ENCODE assay signal across 9 mouse cellular contexts in the genomic region with DNA sequence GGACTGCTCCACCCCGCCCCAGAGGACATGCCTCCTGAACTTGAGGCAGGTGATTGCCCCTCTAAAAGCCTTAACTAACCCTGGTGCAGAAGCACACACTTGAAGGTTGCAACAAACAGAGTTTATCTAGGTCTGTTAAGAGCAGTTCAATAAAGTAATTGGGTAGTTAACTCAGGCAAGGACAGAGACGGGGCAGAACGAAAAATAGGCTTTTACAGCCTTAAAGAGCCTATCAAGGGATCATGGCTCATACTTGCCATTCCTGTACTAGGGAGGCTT. TPM values are rescaled to one million over a fixed set of nuclear protein-coding genes. Genes with fewer than 3 reads are reported as not detected.
DNase-seq lines count a peak whose midpoint lies in the region; ATAC-seq and TF ChIP-seq lines count a peak whose summit lies in the region.
"Had no signal": no experiment of that assay in that cellular context is flagged by ENCODE, and none has a peak within 500 bp of the region (broad histone marks: within the 10 kb centered on the region; RNA-seq: fewer than 3 reads in every experiment).

No protein-coding gene starts in this region.

- no peak for TF ChIP-seq POLR2A in ES-Bruce4 (IDR thresholded peaks at IDR 0.05; ENCODE audit: insufficient read depth, low read length)

- H3K27ac ChIP-seq in forebrain, embryonic 15.5 days (replicated peaks), result peak overlapping the region; percentile 55; the same call in 1 of the 2 replicates
- no peak overlapping the region for H3K27ac ChIP-seq in forebrain, embryonic 11.5 days (ENCODE audit: low read depth, low read length)
- H3K27ac ChIP-seq in kidney, postnatal 0 days, result peak overlapping the region; percentile 79
- H3K27ac ChIP-seq in ES-Bruce4 (ENCODE audit: insufficient read depth, low read length), result peak overlapping the region; percentile 41; the same call in 1 of the 2 replicates
- peak overlapping the region; percentile 61 for H3K27ac ChIP-seq in liver, embryonic 11.5 days (ENCODE audit: low read depth, low read length)

- TF ChIP-seq CTCF in kidney, postnatal 0 days (IDR thresholded peaks at IDR 0.05; ENCODE audit: low read depth), result no peak
- no peak for TF ChIP-seq CTCF in ES-Bruce4 (IDR thresholded peaks at IDR 0.05; ENCODE audit: low read depth, low read length)

- H3K9me3 ChIP-seq in forebrain, embryonic 15.5 days, result no peaks in the 10 kb centered on the region
- H3K9me3 ChIP-seq in forebrain, embryonic 11.5 days (ENCODE audit: control insufficient read depth, low read length), result no peaks in the 10 kb centered on the region
- no peaks in the 10 kb centered on the region for H3K9me3 ChIP-seq in kidney, postnatal 0 days (replicated peaks; ENCODE audit: low read length)
- H3K9me3 ChIP-seq in ES-Bruce4 (replicated peaks; ENCODE audit: control insufficient read depth, insufficient read depth, low read length, poor library complexity, severe bottlenecking), result no peaks in the 10 kb centered on the region
- H3K9me3 ChIP-seq in liver, embryonic 11.5 days (ENCODE audit: control insufficient read depth, low read length), result no peaks in the 10 kb centered on the region

- H3K4me2 ChIP-seq in forebrain, embryonic 15.5 days (replicated peaks), result no peak overlapping the region
- no peak overlapping the region for H3K4me2 ChIP-seq in forebrain, embryonic 11.5 days (ENCODE audit: low read depth, low read length, severe bottlenecking)
- peak overlapping the region; percentile 61; the same call in 1 of the 2 replicates for H3K4me2 ChIP-seq in kidney, postnatal 0 days (ENCODE audit: low read length)
- H3K4me2 ChIP-seq in liver, embryonic 11.5 days, result peak overlapping the region; percentile 99

- TF ChIP-seq EP300 in ES-Bruce4 (IDR thresholded peaks at IDR 0.05; ENCODE audit: insufficient read depth, low read depth, low read length), result no peak

- no peak overlapping the region for H3K9ac ChIP-seq in forebrain, embryonic 15.5 days (replicated peaks)
- H3K9ac ChIP-seq in forebrain, embryonic 11.5 days (ENCODE audit: low read length), result no peak overlapping the region
- 0 out of 2 replicates have a peak overlapping the region, but pooled peaks have one; percentile 58 for H3K9ac ChIP-seq in kidney, postnatal 0 days (ENCODE audit: low read depth, low read length)
- H3K9ac ChIP-seq in ES-Bruce4 (ENCODE audit: low read depth, poor library complexity, severe bottlenecking), result peak overlapping the region; percentile 64
- peak overlapping the region; percentile 68; the same call in 1 of the 2 replicates for H3K9ac ChIP-seq in liver, embryonic 11.5 days (ENCODE audit: low read depth, low read length)

- H3K36me3 ChIP-seq in forebrain, embryonic 15.5 days, result peaks cover 12% of the 10 kb centered on the region
- peaks cover 3% of the 10 kb centered on the region; the same call in 1 of the 2 replicates for H3K36me3 ChIP-seq in forebrain, embryonic 11.5 days (ENCODE audit: control insufficient read depth, insufficient read depth, low read length)
- peaks cover 9% of the 10 kb centered on the region; the same call in 1 of the 2 replicates for H3K36me3 ChIP-seq in kidney, postnatal 0 days (ENCODE audit: insufficient read depth, low read length)
- H3K36me3 ChIP-seq in ES-Bruce4 (ENCODE audit: control insufficient read depth, insufficient read depth, low read length, poor library complexity, severe bottlenecking), result peaks cover 5% of the 10 kb centered on the region; the same call in 1 of the 2 replicates
- H3K36me3 ChIP-seq in liver, embryonic 11.5 days (ENCODE audit: control insufficient read depth, insufficient read depth, low read length), result peaks cover 12% of the 10 kb centered on the region

- DNase-seq in forebrain, embryonic 11.5 days (ENCODE audit: low spot score), result no peak
- no peak for DNase-seq in kidney, postnatal 0 days (ENCODE audit: low spot score)
- DNase-seq in kidney, postnatal 10 days, result no peak
- no peak for DNase-seq in liver, embryonic 11.5 days (ENCODE audit: low spot score)
- DNase-seq in urinary bladder, postnatal 4 days (ENCODE audit: low spot score in 2 of 2), result no peak
- DNase-seq in spleen, postnatal 14 days (ENCODE audit: low spot score in 2 of 2), result no peak
- DNase-seq: right cerebral cortex, postnatal 4 days had no signal

- H3K4me1 ChIP-seq in forebrain, embryonic 15.5 days, result peaks cover 37% of the 10 kb centered on the region
- peaks cover 22% of the 10 kb centered on the region for H3K4me1 ChIP-seq in forebrain, embryonic 11.5 days (replicated peaks; ENCODE audit: control insufficient read depth, insufficient read depth, low read length)
- H3K4me1 ChIP-seq in kidney, postnatal 0 days (replicated peaks; ENCODE audit: insufficient read depth, low read length), result peaks cover 26% of the 10 kb centered on the region
- H3K4me1 ChIP-seq in ES-Bruce4 (ENCODE audit: control insufficient read depth, insufficient read depth, low read length), result peaks cover 2% of the 10 kb centered on the region
- peaks cover 39% of the 10 kb centered on the region for H3K4me1 ChIP-seq in liver, embryonic 11.5 days (replicated peaks; ENCODE audit: control insufficient read depth, insufficient read depth, low read length)

- H3K27me3 ChIP-seq in forebrain, embryonic 15.5 days, result no peaks in the 10 kb centered on the region
- H3K27me3 ChIP-seq in forebrain, embryonic 11.5 days (ENCODE audit: control insufficient read depth, insufficient read depth, low read length), result no peaks in the 10 kb centered on the region
- H3K27me3 ChIP-seq in kidney, postnatal 0 days (ENCODE audit: insufficient read depth, low read length), result no peaks in the 10 kb centered on the region
- H3K27me3 ChIP-seq in ES-Bruce4 (ENCODE audit: control insufficient read depth, insufficient read depth, low read length, poor library complexity, severe bottlenecking), result no peaks in the 10 kb centered on the region
- H3K27me3 ChIP-seq in liver, embryonic 11.5 days (replicated peaks; ENCODE audit: control insufficient read depth, insufficient read depth, low read length), result no peaks in the 10 kb centered on the region

- no peak overlapping the region for H3K4me3 ChIP-seq in forebrain, embryonic 15.5 days
- H3K4me3 ChIP-seq in forebrain, embryonic 11.5 days (ENCODE audit: low read depth, low read length), result no peak overlapping the region
- H3K4me3 ChIP-seq in kidney, postnatal 0 days (replicated peaks; ENCODE audit: low read depth, low read length), result no peak overlapping the region
- no peak overlapping the region for H3K4me3 ChIP-seq in ES-Bruce4 (ENCODE audit: low read depth, low read length)
- H3K4me3 ChIP-seq in liver, embryonic 11.5 days (ENCODE audit: low read depth, low read length), result peak overlapping the region; percentile 61

- no peak for ATAC-seq in forebrain, embryonic 15.5 days (replicated peaks)
- ATAC-seq in forebrain, embryonic 11.5 days (replicated peaks; ENCODE audit: low FRiP score), result no peak
- ATAC-seq in kidney, postnatal 0 days (replicated peaks; ENCODE audit: low FRiP score, low read depth), result no peak
- ATAC-seq in liver, embryonic 11.5 days (replicated peaks; ENCODE audit: low FRiP score), result no peak

- 78% methylated on average over 3 of the region's 3 CpGs for WGBS in forebrain, embryonic 15.5 days
- 81% methylated on average over 3 of the region's 3 CpGs for WGBS in forebrain, embryonic 11.5 days
- WGBS in kidney, postnatal 0 days, result 42% methylated on average over 3 of the region's 3 CpGs
- 77% methylated on average over 3 of the region's 3 CpGs for WGBS in liver, embryonic 11.5 days

RNA-seq across cellular contexts. Expression of gene Irf2bp1, which starts 2.1 kb away (rescaled TPM):
- 35.4 and 36.7 TPM in 2 replicates for polyA plus RNA-seq in forebrain, embryonic 15.5 days (2015; fragmentation: Nextera tagmentation; extraction: Ambion mirVana)
- 31.6 and 39.4 TPM in 2 replicates for polyA plus RNA-seq in forebrain, embryonic 11.5 days (2014; fragmentation: Nextera tagmentation; extraction: Ambion mirVana)
- polyA plus RNA-seq in kidney, postnatal 0 days (2015; fragmentation: Nextera tagmentation; extraction: Ambion mirVana), result 15.2 and 17.3 TPM in 2 replicates
- 16.2 and 20.9 TPM in 2 replicates for polyA plus RNA-seq in ES-Bruce4 (2011; ENCODE audit: insufficient read depth, insufficient read length, low read depth, missing spikeins)
- 23.3 and 24.9 TPM in 2 replicates for polyA plus RNA-seq in liver, embryonic 11.5 days (2014; fragmentation: Nextera tagmentation; extraction: Ambion mirVana)

RNA-seq across cellular contexts. Expression of gene Mypop, which starts 10.7 kb away (rescaled TPM):
- polyA plus RNA-seq in forebrain, embryonic 15.5 days (2015; fragmentation: Nextera tagmentation; extraction: Ambion mirVana), result 4.4 and 5.5 TPM in 2 replicates
- polyA plus RNA-seq in forebrain, embryonic 11.5 days (2014; fragmentation: Nextera tagmentation; extraction: Ambion mirVana), result 4.6 and 4.7 TPM in 2 replicates
- 3.3 and 3.6 TPM in 2 replicates for polyA plus RNA-seq in kidney, postnatal 0 days (2015; fragmentation: Nextera tagmentation; extraction: Ambion mirVana)
- polyA plus RNA-seq in ES-Bruce4 (2011; ENCODE audit: insufficient read depth, insufficient read length, low read depth, missing spikeins), result 4.0 and 5.5 TPM in 2 replicates
- 1.5 and 2.2 TPM in 2 replicates for polyA plus RNA-seq in liver, embryonic 11.5 days (2014; fragmentation: Nextera tagmentation; extraction: Ambion mirVana)

RNA-seq across cellular contexts. Expression of gene Nanos2, which starts 14.5 kb away (rescaled TPM):
- polyA plus RNA-seq in forebrain, embryonic 15.5 days (2015; fragmentation: Nextera tagmentation; extraction: Ambion mirVana), result 0.60 and 1.2 TPM in 2 replicates
- polyA plus RNA-seq in forebrain, embryonic 11.5 days (2014; fragmentation: Nextera tagmentation; extraction: Ambion mirVana), result not detected in 2 replicates
- polyA plus RNA-seq in kidney, postnatal 0 days (2015; fragmentation: Nextera tagmentation; extraction: Ambion mirVana), result 0.09 TPM in 1 of 2 replicates, not detected in the other
- not detected in 2 replicates for polyA plus RNA-seq in ES-Bruce4 (2011; ENCODE audit: insufficient read depth, insufficient read length, low read depth, missing spikeins)
- not detected in 2 replicates for polyA plus RNA-seq in liver, embryonic 11.5 days (2014; fragmentation: Nextera tagmentation; extraction: Ambion mirVana)

RNA-seq across cellular contexts. Expression of gene Foxa3, which starts 21.6 kb away (rescaled TPM):
- polyA plus RNA-seq in forebrain, embryonic 15.5 days (2015; fragmentation: Nextera tagmentation; extraction: Ambion mirVana), result 0.18 TPM in 1 of 2 replicates, not detected in the other
- not detected in 2 replicates for polyA plus RNA-seq in forebrain, embryonic 11.5 days (2014; fragmentation: Nextera tagmentation; extraction: Ambion mirVana)
- polyA plus RNA-seq in kidney, postnatal 0 days (2015; fragmentation: Nextera tagmentation; extraction: Ambion mirVana), result 0.53 and 0.57 TPM in 2 replicates
- polyA plus RNA-seq in ES-Bruce4 (2011; ENCODE audit: insufficient read depth, insufficient read length, low read depth, missing spikeins), result 2.5 and 2.6 TPM in 2 replicates
- polyA plus RNA-seq in liver, embryonic 11.5 days (2014; fragmentation: Nextera tagmentation; extraction: Ambion mirVana), result 29.7 and 32.0 TPM in 2 replicates

RNA-seq across cellular contexts. Expression of gene Sympk, which starts 22.4 kb away (rescaled TPM):
- polyA plus RNA-seq in forebrain, embryonic 15.5 days (2015; fragmentation: Nextera tagmentation; extraction: Ambion mirVana), result 34.8 and 35.4 TPM in 2 replicates
- polyA plus RNA-seq in forebrain, embryonic 11.5 days (2014; fragmentation: Nextera tagmentation; extraction: Ambion mirVana), result 31.0 and 39.7 TPM in 2 replicates
- 16.6 and 17.6 TPM in 2 replicates for polyA plus RNA-seq in kidney, postnatal 0 days (2015; fragmentation: Nextera tagmentation; extraction: Ambion mirVana)
- 102 and 119 TPM in 2 replicates for polyA plus RNA-seq in ES-Bruce4 (2011; ENCODE audit: insufficient read depth, insufficient read length, low read depth, missing spikeins)
- polyA plus RNA-seq in liver, embryonic 11.5 days (2014; fragmentation: Nextera tagmentation; extraction: Ambion mirVana), result 26.3 and 28.4 TPM in 2 replicates

Comparison
In these comparisons a context has a peak if more than half of its experiments do, and no peak if none do; other contexts are left out.
1. H3K4me2 ChIP-seq: peak in kidney, postnatal 0 days (single experiment) and liver, embryonic 11.5 days (single experiment); none in forebrain, embryonic 15.5 days (single experiment) and forebrain, embryonic 11.5 days (single experiment).
2. H3K9ac ChIP-seq: peak in kidney, postnatal 0 days (single experiment), ES-Bruce4 (single experiment) and liver, embryonic 11.5 days (single experiment); none in forebrain, embryonic 15.5 days (single experiment) and forebrain, embryonic 11.5 days (single experiment).